Mouse (Mus musculus) heart, postnatal 0 days (tissue): ENCODE data around the gene Pip5k1b.

Experiments used
- CTCF ChIP-seq: IDR thresholded peaks from 2 replicates; pipeline ENCODE4 v1.5.1; 2016; ENCODE audit warnings: antibody characterized with exemption, control low read depth, low read depth
- EP300 ChIP-seq: IDR thresholded peaks from 2 replicates; pipeline ENCODE4 v1.6.1; 2016; ENCODE audit warnings: antibody characterized with exemption, low read depth

DNA sequence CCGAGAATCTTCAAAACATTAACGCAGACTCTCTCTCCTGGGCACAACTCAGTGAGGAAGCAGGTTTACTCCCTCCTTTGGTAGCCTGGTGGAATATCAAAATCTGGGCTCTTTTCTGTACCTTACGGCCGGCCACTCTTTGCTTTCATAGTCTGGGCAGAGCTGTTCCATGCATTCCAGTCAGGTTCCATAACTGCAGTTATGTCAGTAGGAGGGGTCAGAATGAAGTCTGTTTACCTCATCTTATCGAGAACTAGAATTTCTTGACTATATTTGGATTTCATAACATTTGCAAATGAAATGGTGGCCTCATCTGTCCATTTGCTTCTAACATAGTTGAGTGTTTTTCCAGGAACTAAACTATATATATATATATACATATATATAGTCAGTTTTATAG lies 55.2 kb downstream of the Pip5k1b start:
- no peak for TF ChIP-seq CTCF
- no peak for TF ChIP-seq EP300
